Mouse (Mus musculus) G1E (cell line): Measurements from ENCODE around the gene Capzb.

Source experiments
- CTCF ChIP-seq: IDR thresholded peaks from 2 replicates; pipeline ENCODE4 v1.5.1; 2012; ENCODE audit warnings: low read depth, low read length, inconsistent platforms, mixed read lengths
- GATA2 ChIP-seq: IDR thresholded peaks from 2 replicates; pipeline ENCODE4 v1.6.1; 2012; ENCODE audit warnings: low read depth, low read length, inconsistent platforms, borderline replicate concordance

DNA sequence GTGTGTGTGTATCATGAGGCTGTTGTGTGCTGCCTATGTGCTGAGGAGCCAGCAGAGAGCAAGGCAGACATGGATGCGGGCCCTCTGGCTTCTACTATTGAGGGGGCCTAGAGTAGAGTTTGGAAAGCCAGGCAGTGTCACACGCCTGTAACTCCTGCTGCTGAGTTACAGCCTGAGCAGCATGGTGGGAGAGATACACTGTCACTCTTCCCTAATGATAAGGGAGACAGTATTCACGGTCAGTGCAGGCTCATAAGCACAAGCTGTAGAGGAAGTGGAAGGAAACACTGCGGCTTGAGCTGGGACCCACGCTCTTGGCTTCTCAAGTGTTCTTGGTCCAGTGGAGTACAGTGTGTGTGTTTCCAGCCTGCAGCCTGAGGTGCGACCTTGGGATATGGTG lies 3.8 kb downstream of the Capzb start:
- TF ChIP-seq CTCF: no peak
- no peak for TF ChIP-seq GATA2
